Mouse (Mus musculus) MEL (cell line): ENCODE data around the gene Tbx20.

Experiments used
- BHLHE40 ChIP-seq: IDR thresholded peaks from 2 replicates; pipeline ENCODE4 v1.6.1; 2012; ENCODE audit warnings: low read depth, mild to moderate bottlenecking, inconsistent platforms, low read length, improper control_type of control experiment, borderline replicate concordance
- CTCF ChIP-seq, 3 experiments: IDR thresholded peaks in 2 of 3; conservative IDR thresholded peaks in 1 of 3; 2 replicates each; pipeline ENCODE4 v1.5.1; 2011 to 2012; ENCODE audit warnings: low read length in 3 of 3, low read depth in 2 of 3, mild to moderate bottlenecking in 2 of 3, improper control_type of control experiment in 1 of 3, inconsistent platforms in 1 of 3, mixed read lengths in 1 of 3, moderate library complexity in 1 of 3; ENCODE audit not compliant: control insufficient read depth in 1 of 3, insufficient read depth in 1 of 3, poor library complexity in 1 of 3, severe bottlenecking in 1 of 3
- EP300 ChIP-seq, 2 experiments: IDR thresholded peaks; 2 replicates each; pipeline ENCODE4 v1.6.1; 2011; ENCODE audit warnings: improper control_type of control experiment in 2 of 2, low read length in 2 of 2, low read depth in 1 of 2, mild to moderate bottlenecking in 1 of 2
- ETS1 ChIP-seq: IDR thresholded peaks from 2 replicates; pipeline ENCODE4 v1.6.1; 2012; ENCODE audit warnings: low read depth, mild to moderate bottlenecking, inconsistent platforms, low read length, improper control_type of control experiment, moderate library complexity
- GATA1 ChIP-seq: IDR thresholded peaks from 2 replicates; pipeline ENCODE4 v1.6.1; 2011; ENCODE audit warnings: low read depth, low read length, improper control_type of control experiment
- MYC ChIP-seq: IDR thresholded peaks from 2 replicates; pipeline ENCODE4 v1.6.1; 2011; ENCODE audit warnings: low read depth, mild to moderate bottlenecking, low read length, improper control_type of control experiment, moderate library complexity
- POLR2A ChIP-seq, 2 experiments: IDR thresholded peaks; 2 replicates each; pipeline ENCODE4 v1.6.1; 2011 to 2012; ENCODE audit warnings: low read length in 2 of 2, mild to moderate bottlenecking in 2 of 2, control low read depth in 1 of 2, improper control_type of control experiment in 1 of 2, low read depth in 1 of 2, moderate library complexity in 1 of 2; ENCODE audit not compliant: control insufficient read depth in 1 of 2, insufficient read depth in 1 of 2, poor library complexity in 1 of 2
- RAD21 ChIP-seq: IDR thresholded peaks from 2 replicates; pipeline ENCODE4 v1.6.1; 2011; ENCODE audit warnings: mild to moderate bottlenecking, low read depth, low read length, improper control_type of control experiment
- SMC3 ChIP-seq: IDR thresholded peaks from 2 replicates; pipeline ENCODE4 v1.6.1; 2011; ENCODE audit warnings: low read depth, low read length, improper control_type of control experiment
- TAL1 ChIP-seq: IDR thresholded peaks from 2 replicates; pipeline ENCODE4 v1.6.1; 2012; ENCODE audit warnings: mild to moderate bottlenecking, inconsistent platforms, low read length, moderate library complexity, mixed read lengths
- USF1 ChIP-seq: IDR thresholded peaks from 2 replicates; pipeline ENCODE4 v1.6.1; 2014; ENCODE audit warnings: low read depth, mild to moderate bottlenecking, inconsistent platforms, low read length, improper control_type of control experiment, moderate library complexity
- ZMIZ1 ChIP-seq: IDR thresholded peaks from 2 replicates; pipeline ENCODE4 v1.6.1; 2012; ENCODE audit warnings: low read depth, mild to moderate bottlenecking, inconsistent platforms, low read length, improper control_type of control experiment, moderate library complexity

DNA sequence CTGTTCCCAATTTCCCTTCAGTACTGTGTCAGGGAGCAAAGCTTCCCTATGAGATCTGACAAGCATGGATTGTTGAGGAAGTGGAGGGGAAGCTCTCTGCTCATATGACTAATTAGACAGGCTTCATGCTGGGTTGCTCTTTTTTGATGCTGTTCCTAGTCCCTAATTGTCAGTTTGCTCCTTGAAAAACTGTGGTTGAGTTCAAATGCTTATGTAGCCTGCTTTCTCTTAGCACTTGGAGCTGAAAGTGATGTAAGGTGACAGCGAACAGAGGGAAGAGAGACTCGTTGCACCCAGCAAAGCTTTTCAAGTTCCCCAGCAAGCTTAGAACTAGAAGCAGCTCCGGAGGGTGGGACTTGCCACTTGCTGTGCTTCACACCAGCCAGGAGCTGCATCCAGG is 15.3 kb upstream of the Tbx20 start:
- TF ChIP-seq ETS1: no peak
- no peak for TF ChIP-seq TAL1
- TF ChIP-seq POLR2A (IDR thresholded peaks at IDR 0.05; ENCODE audit: control insufficient read depth in 1 of 2, insufficient read depth in 1 of 2, low read depth in 1 of 2, low read length in 2 of 2, poor library complexity in 1 of 2): no peak
- TF ChIP-seq ZMIZ1: no peak
- TF ChIP-seq SMC3: no peak
- no peak for TF ChIP-seq CTCF (IDR thresholded peaks at IDR 0.05 in 2 of 3, conservative IDR thresholded peaks at IDR 0.05 in 1 of 3; ENCODE audit: control insufficient read depth in 1 of 3, insufficient read depth in 1 of 3, low read depth in 2 of 3, low read length in 3 of 3, poor library complexity in 1 of 3, severe bottlenecking in 1 of 3)
- no peak for TF ChIP-seq USF1
- no peak for TF ChIP-seq EP300 (IDR thresholded peaks at IDR 0.05; ENCODE audit: low read depth in 1 of 2, low read length in 2 of 2)
- no peak for TF ChIP-seq BHLHE40
- TF ChIP-seq RAD21: no peak
- TF ChIP-seq GATA1: no peak
- no peak for TF ChIP-seq MYC
